Mouse (Mus musculus) hindbrain, embryonic 11.5 days (tissue): ENCODE measurements at regions not wholly inside any gene's neighbourhood (a gene's known extent, or its start where the extent isn't known, plus 50 kb on each side); places are given as distances from the start of the nearest gene placed in this dataset.

Experiments
- ATAC-seq: fragments of 200-750 bp; cut with Nextera tagmentation; 2 replicates; pipeline ENCODE4 v1.8.0; 2017; ENCODE audit warnings: mild to moderate bottlenecking, moderate TSS enrichment, moderate library complexity; ENCODE audit not compliant: low FRiP score
- DNase-seq: peaks from one replicate; pipeline ENCODE4 v3.0.0-alpha.2; 2015; ENCODE audit warnings: low spot score
- H3K27ac ChIP-seq: fragments of 300-500 bp; sonication (generic); 2 replicates; pipeline ENCODE4 v1.5.1; 2014; ENCODE audit warnings: mild to moderate bottlenecking, low read depth, low read length
- H3K27me3 ChIP-seq: fragments of 300-500 bp; sonication (generic); 2 replicates; pipeline ENCODE4 v1.6.1; 2014; ENCODE audit warnings: mild to moderate bottlenecking, low read length, moderate library complexity, mixed read lengths; ENCODE audit not compliant: control insufficient read depth, insufficient read depth
- H3K36me3 ChIP-seq: fragments of 300-500 bp; sonication (generic); 2 replicates; pipeline ENCODE4 v1.6.1; 2014; ENCODE audit warnings: mild to moderate bottlenecking, low read length, moderate library complexity, mixed read lengths; ENCODE audit not compliant: control insufficient read depth, insufficient read depth
- H3K4me1 ChIP-seq: fragments of 300-500 bp; sonication (generic); replicated peaks from 2 replicates; pipeline ENCODE4 v1.6.1; 2014; ENCODE audit warnings: low read length, mixed read lengths; ENCODE audit not compliant: control insufficient read depth, insufficient read depth
- H3K4me2 ChIP-seq: fragments of 300-500 bp; sonication (generic); replicated peaks from 2 replicates; pipeline ENCODE4 v1.6.1; 2014; ENCODE audit warnings: mild to moderate bottlenecking, low read depth, low read length
- H3K4me3 ChIP-seq: fragments of 300-500 bp; sonication (generic); 2 replicates; pipeline ENCODE4 v1.5.1; 2014; ENCODE audit warnings: low read depth, low read length
- H3K9ac ChIP-seq: fragments of 300-500 bp; sonication (generic); 2 replicates; pipeline ENCODE4 v1.6.1; 2014; ENCODE audit warnings: low read depth, low read length
- H3K9me3 ChIP-seq: fragments of 300-500 bp; sonication (generic); 2 replicates; pipeline ENCODE4 v1.6.1; 2016; ENCODE audit warnings: low read length; ENCODE audit not compliant: control insufficient read depth
- WGBS: fragments of 180-500 bp; shearing (Covaris S2); extraction: QIAGEN DNeasy Blood & Tissue Kit; methylation state at CpG from one replicate; pipeline ENCODE4 v1.1.7; 2014; 5-methylcytosine and 5-hydroxymethylcytosine counted together

DNA sequence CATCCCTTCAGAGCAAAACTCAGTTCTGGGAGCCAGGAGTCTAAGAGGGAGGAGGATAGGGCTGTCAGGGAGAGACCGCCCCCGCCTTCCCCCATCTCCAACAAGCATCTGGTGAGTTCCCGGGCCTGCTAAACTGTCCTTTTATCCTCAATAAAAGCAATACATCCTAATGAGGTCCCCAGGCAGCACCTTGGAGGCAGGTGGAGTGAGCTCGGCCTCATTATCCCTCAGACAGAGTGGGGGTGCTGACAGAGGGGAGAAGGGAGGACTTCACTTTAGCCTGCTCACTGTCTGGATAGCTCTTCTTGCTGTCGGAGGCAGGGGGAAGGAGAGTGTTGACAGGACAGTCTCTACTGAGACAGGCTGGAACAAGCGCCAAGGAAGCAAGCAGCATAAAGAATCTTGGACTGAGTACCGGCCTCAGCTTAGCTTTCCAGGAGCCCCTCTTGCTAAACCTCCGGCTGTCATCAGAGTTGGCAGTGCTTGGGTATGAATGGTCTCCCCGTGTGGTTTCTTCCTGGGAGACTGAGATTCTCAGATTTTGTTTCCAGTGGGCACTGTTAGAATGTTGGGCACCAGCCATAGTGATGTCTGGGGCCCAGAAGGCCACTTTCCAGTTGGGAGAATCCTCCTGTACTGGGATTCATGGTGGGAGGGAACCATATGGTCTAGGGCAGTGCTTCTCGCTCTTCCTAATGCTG lies 537.3 kb downstream of the Tbc1d22a start:
- H3K27ac ChIP-seq = no peak overlapping the region
- no peaks in the 10 kb centered on the region for H3K27me3 ChIP-seq
- ATAC-seq = no peak
- no peak overlapping the region for H3K4me2 ChIP-seq
- H3K4me1 ChIP-seq = no peaks in the 10 kb centered on the region
- WGBS = 71% methylated on average over 10 of the region's 10 CpGs
- H3K4me3 ChIP-seq = no peak overlapping the region
- no peaks in the 10 kb centered on the region for H3K9me3 ChIP-seq
- DNase-seq = no peak
- H3K36me3 ChIP-seq = no peaks in the 10 kb centered on the region
- H3K9ac ChIP-seq = no peak overlapping the region

DNA sequence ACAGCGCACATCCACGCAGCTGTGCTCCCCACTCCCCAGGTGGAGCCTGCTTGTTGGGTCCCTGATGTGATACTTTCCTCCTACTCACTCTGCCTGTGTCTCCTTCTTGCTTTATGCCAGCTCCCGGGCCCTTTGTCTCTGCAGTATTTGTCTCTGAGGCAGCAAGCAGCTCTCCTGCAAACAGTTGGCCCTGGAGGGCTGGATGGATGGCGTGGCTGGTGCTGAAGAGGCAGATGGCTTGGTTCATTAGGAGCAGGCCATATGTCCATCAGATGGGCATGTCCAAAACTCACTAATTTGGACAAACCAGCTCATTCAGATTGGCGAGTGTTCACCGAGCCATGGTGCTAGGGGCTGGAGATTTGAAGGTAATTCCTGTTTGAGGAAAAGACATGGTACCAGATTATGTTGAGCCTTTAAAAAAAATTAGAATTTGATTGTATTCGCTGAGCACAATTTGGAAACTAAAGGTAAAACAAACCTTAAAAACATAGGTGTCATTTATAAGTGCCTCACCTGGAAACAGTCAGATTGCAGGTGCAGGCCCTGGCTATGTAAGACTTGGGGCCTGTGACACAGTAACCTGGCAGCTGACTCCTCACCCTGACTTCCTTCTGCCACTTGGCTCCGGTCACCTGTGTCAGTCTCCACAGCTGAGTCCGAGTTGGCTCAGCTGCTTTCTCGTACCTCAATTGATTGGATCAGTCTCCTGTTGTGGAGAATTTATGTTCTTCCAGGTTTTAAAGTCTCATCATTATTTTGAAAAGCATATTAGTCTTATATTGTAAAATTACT lies 549.5 kb downstream of the Tbc1d22a start:
- Histone ChIP-seq H3K4me3 (no peak overlapping the region), H3K4me1 (no peaks in the 10 kb centered on the region), H3K9ac (no peak overlapping the region), H3K27ac (no peak overlapping the region), H3K9me3 (no peaks in the 10 kb centered on the region), H3K4me2 (no peak overlapping the region), H3K36me3 (no peaks in the 10 kb centered on the region), H3K27me3 (no peaks in the 10 kb centered on the region)
- no peak for DNase-seq
- WGBS = 84% methylated on average over 10 of the region's 10 CpGs
- ATAC-seq = no peak

DNA sequence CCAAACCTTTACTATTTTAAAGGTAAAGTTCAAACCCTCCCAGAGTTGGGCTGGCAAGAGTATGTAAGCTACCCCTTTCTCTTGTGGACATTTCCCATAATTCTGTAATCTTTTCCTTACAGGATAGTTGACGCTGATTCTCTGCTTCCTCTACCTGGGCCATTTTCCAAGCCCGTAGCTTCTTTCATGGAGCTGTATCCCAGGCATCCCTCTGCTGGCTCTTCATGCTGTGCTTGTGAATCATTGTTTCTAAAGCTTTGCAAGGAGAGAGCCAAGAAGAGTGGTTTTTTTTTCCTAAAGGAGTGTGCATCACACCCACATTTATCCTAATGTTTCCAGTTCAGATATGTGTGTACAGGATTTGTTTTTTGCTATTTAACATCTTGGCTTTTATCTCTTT lies 553.4 kb downstream of the Tbc1d22a start:
- WGBS = 82% methylated on average over 2 of the region's 2 CpGs
- Histone ChIP-seq H3K4me2 (no peak overlapping the region), H3K9ac (no peak overlapping the region), H3K9me3 (no peaks in the 10 kb centered on the region), H3K4me3 (no peak overlapping the region), H3K36me3 (no peaks in the 10 kb centered on the region), H3K27me3 (no peaks in the 10 kb centered on the region), H3K27ac (no peak overlapping the region), H3K4me1 (no peaks in the 10 kb centered on the region)
- no peak for ATAC-seq
- DNase-seq = no peak

DNA sequence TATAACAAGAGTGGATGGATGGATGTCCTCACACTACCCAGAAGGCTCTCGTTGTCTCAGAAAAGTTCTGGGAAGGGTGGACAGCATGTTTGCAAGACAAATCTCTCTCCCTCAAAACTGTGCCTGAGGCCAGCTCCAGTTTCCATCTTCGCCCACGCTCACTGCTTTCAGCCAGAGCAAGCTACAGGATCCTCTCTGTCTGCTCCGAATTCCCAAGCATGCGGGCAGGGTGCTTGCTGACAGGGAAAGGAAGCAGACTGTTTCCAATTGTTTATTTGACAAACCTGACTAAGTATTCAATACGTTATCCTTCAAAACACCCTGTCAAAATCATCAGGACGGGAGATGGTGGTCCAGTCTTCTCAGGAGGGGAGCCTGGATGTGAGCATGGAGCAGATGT lies 558.8 kb downstream of the Tbc1d22a start:
- no peaks in the 10 kb centered on the region for H3K9me3 ChIP-seq
- no peaks in the 10 kb centered on the region for H3K36me3 ChIP-seq
- no peaks in the 10 kb centered on the region for H3K27me3 ChIP-seq
- no peaks in the 10 kb centered on the region for H3K4me1 ChIP-seq
- no peak overlapping the region for H3K4me3 ChIP-seq
- DNase-seq (no peak), ATAC-seq (no peak)
- H3K9ac ChIP-seq = no peak overlapping the region
- WGBS = 79% methylated on average over 7 of the region's 7 CpGs
- H3K4me2 ChIP-seq = no peak overlapping the region
- H3K27ac ChIP-seq = no peak overlapping the region

DNA sequence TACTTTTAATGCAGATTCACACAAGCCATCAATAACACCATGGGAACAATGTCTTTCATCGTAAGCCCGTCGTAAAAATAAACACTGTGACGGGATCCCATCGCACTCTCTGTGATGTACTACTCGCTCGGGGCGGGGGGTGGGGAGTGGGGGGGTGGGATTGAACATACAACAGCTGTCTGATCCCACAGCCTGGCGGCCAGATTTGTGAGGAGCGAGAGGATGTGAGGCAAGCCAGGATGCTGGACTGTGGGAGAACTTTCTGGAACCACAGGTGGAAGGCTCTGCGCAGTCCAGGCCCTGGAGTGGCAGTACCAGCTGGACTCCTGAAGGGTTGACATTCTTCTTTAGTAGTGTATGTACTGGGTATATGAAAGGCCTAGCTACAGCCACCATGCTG lies 563.7 kb downstream of the Tbc1d22a start:
- Histone ChIP-seq H3K4me1 (no peaks in the 10 kb centered on the region), H3K36me3 (no peaks in the 10 kb centered on the region), H3K4me2 (no peak overlapping the region), H3K9me3 (no peaks in the 10 kb centered on the region), H3K4me3 (no peak overlapping the region), H3K27me3 (no peaks in the 10 kb centered on the region), H3K27ac (no peak overlapping the region), H3K9ac (no peak overlapping the region)
- no peak for ATAC-seq
- no peak for DNase-seq
- 85% methylated on average over 11 of the region's 11 CpGs for WGBS

DNA sequence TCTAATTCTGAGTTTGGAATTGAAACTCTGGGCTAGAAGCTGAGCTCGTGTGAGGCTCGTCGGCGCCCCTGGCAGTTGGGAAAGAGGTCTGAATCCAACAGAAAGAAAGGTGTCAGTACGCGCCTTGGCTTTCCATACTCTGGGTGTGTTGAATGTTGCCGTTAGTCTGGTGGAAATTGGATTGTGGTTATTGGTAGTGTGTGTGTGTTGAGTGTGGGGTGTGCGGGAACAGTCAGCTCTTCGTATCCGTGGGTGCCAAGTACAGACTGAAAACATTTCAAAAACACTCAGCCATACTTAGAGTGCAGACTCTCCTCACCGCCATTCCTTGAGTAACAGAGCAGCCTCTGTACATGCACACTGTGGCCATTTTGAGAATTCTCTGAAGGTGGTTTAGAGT lies 566.9 kb downstream of the Tbc1d22a start:
- H3K27me3 ChIP-seq = no peaks in the 10 kb centered on the region
- DNase-seq (no peak), ATAC-seq (no peak)
- H3K36me3 ChIP-seq = no peaks in the 10 kb centered on the region
- no peak overlapping the region for H3K27ac ChIP-seq
- H3K4me1 ChIP-seq = no peaks in the 10 kb centered on the region
- 92% methylated on average over 11 of the region's 11 CpGs for WGBS
- H3K4me2 ChIP-seq = no peak overlapping the region
- no peaks in the 10 kb centered on the region for H3K9me3 ChIP-seq
- no peak overlapping the region for H3K4me3 ChIP-seq
- H3K9ac ChIP-seq = no peak overlapping the region

- DNase-seq (no peak), ATAC-seq (no peak)
- H3K27ac ChIP-seq = no peak overlapping the region
Observed at GRCm38 (mm10) chr15:86794716-86795115, 580.5 kb downstream of the Tbc1d22a start.

DNA sequence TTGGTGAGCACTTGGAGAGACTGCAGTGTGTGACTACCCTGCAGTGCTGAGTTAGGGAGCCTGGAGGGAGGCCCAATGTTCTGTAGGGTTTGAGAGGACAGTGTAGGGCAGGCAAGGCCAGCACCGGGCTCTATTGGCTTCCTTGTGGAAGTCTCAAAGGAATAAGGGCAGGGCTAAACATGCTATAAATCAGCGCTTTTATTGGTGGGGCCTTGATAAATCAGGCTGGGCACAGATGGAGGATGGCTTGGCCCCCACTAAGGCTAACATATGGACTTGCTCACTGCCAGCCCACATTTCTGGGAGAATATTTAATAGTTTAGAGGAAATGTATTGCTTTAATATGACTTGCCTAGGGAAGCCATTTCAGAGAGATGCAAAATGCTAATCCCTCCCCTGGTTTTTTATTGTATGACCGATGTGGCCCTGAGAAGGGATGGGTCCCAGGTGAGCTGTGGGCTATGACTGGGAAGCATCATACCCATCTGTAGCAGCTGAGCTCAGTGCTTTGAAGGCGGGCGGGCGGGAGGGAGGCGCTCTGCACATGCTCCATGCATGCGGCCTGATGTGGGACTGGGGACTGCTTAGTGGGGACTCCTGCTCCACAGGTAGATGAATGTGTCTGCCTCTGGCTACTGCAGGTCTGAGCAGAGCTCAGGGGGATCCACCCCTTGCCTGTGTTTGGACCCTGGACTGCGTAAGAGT lies 584.4 kb downstream of the Tbc1d22a start:
- ATAC-seq (no peak), DNase-seq (no peak)
- H3K4me3 ChIP-seq = no peak overlapping the region
- H3K27ac ChIP-seq = no peak overlapping the region
- H3K4me2 ChIP-seq = no peak overlapping the region
- H3K9ac ChIP-seq = no peak overlapping the region
- H3K4me1 ChIP-seq = no peaks in the 10 kb centered on the region
- WGBS = 92% methylated on average over 9 of the region's 9 CpGs
- H3K27me3 ChIP-seq = no peaks in the 10 kb centered on the region
- no peaks in the 10 kb centered on the region for H3K9me3 ChIP-seq
- H3K36me3 ChIP-seq = no peaks in the 10 kb centered on the region

More at GRCm38 (mm10) chr15:86794716-86795115, 580.5 kb downstream of the Tbc1d22a start:
- Histone ChIP-seq H3K27me3 (no peaks in the 10 kb centered on the region), H3K9ac (no peak overlapping the region), H3K4me2 (no peak overlapping the region), H3K4me1 (no peaks in the 10 kb centered on the region), H3K4me3 (no peak overlapping the region), H3K36me3 (no peaks in the 10 kb centered on the region), H3K9me3 (no peaks in the 10 kb centered on the region)
- 70% methylated on average over 3 of the region's 3 CpGs for WGBS
